Mouse (Mus musculus): ENCODE measurements around the gene Olfr488. TPM values are rescaled to one million over a fixed set of nuclear protein-coding genes. Genes with fewer than 3 reads are reported as not detected.
"Not testable (repeated sequence)": the region's sequence is repeated elsewhere in the genome, so short reads cannot be mapped to it uniquely, and the experiment has no call there.

Gene Olfr488
- polyA plus RNA-seq (2015; fragmentation: Nextera tagmentation; extraction: Ambion mirVana) = not detected in 2 replicates

GRCm38 (mm10) chr7:108258247-108258646 lies at the start of gene Olfr488:
Gene Olfr488, minus strand, starts transcription at chr7:108258347.
- H3K4me2 ChIP-seq = no peak within 1 kb of the TSS
- H3K4me1 ChIP-seq (replicated peaks) = no peaks in the 10 kb centered on the region
- no peak within 1 kb of the TSS for H3K9ac ChIP-seq
- ATAC-seq (ENCODE audit: low read depth) (no peak), DNase-seq (no peak)
- H3K4me3 ChIP-seq (replicated peaks) = no peak within 1 kb of the TSS
- H3K9me3 ChIP-seq (replicated peaks) = no peaks in the 10 kb centered on the region; the same call in 1 of the 2 replicates
- H3K36me3 ChIP-seq = no peaks in the 10 kb centered on the region
- H3K27ac ChIP-seq = no peak within 1 kb of the TSS
- H3K27me3 ChIP-seq = no peaks in the 10 kb centered on the region

DNA sequence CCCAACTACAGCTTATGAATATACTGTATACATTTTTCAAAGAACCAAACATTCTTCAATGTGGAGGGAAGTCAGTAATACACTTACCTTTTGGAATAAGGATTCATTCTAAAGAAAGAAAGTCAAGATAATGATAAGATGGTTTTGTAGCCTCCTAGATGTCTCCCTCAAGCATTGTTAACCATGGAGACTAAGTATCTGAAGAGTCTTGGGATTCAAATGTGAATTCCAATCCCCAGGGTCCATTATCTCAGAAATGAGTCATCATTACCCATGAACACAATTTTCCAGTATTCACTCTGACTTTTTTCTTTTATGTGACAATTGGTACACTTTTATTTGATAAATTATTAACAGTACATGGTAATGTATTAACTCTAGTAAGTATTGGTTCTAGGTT lies 30.7 kb upstream of the Olfr488 start, which contains the start of gene Olfr490:
Gene Olfr490, minus strand, starts transcription at position 101 of the 400 bp plus-strand sequence.
- ATAC-seq (ENCODE audit: low read depth) = no peak
- no peak within 1 kb of the TSS for H3K4me3 ChIP-seq (replicated peaks)
- H3K27me3 ChIP-seq = no peaks in the 10 kb centered on the region

GRCm38 (mm10) chr7:108233551-108233950 lies 24.6 kb downstream of the Olfr488 start:
- Histone ChIP-seq H3K36me3 (no peaks in the 10 kb centered on the region), H3K27me3 (no peaks in the 10 kb centered on the region), H3K27ac (no peak overlapping the region), H3K9ac (no peak overlapping the region), H3K9me3 (replicated peaks) (no peaks in the 10 kb centered on the region), H3K4me2 (no peak overlapping the region), H3K4me3 (replicated peaks) (no peak overlapping the region), H3K4me1 (replicated peaks) (no peaks in the 10 kb centered on the region)
- DNase-seq = no peak
- 50% methylated on average over 3 of the region's 3 CpGs for WGBS (ENCODE audit: insufficient replicate concordance)
- no peak for ATAC-seq (ENCODE audit: low read depth)

More for the DNA sequence above, 30.7 kb upstream of the Olfr488 start, which contains the start of gene Olfr490:
- Histone ChIP-seq H3K9me3 (replicated peaks) (no peaks in the 10 kb centered on the region; the same call in 1 of the 2 replicates), H3K4me1 (replicated peaks) (no peaks in the 10 kb centered on the region), H3K36me3 (no peaks in the 10 kb centered on the region), H3K9ac (no peak within 1 kb of the TSS), H3K27ac (no peak within 1 kb of the TSS), H3K4me2 (no peak within 1 kb of the TSS)
- no peak for DNase-seq

DNA sequence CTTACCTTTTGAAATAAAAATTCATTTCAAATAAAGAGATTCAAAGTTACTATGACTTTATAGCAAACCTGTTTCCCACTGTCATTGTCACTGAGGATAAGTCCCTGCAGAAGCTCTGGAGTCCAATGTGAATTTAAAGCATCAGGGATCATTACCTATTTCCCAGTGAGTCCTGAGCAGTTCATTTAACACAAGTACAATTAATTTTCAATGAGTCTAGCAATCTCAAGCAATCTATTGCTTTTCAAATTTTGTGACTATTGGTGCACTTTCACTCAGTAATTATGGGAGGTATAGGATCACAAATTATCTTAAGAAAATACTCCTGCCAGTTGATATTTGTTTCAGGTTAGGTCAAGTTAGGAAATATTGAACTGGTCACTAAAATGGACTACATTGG lies 43.6 kb downstream of the Olfr488 start, which contains the start of gene Olfr487:
Gene Olfr487, minus strand, starts transcription at position 101 of the 400 bp plus-strand sequence.
- H3K9me3 ChIP-seq (replicated peaks); H3K27me3 ChIP-seq; H3K36me3 ChIP-seq; H3K4me1 ChIP-seq (replicated peaks); H3K9ac ChIP-seq; H3K27ac ChIP-seq; ATAC-seq (ENCODE audit: low read depth); H3K4me3 ChIP-seq (replicated peaks); H3K4me2 ChIP-seq; DNase-seq: not testable (repeated sequence)

Other genes with a start within 250 kb of the Olfr488 start
- gene Olfr478, start 224.4 kb downstream of the Olfr488 start, polyA plus RNA-seq (2015; fragmentation: Nextera tagmentation; extraction: Ambion mirVana) = not detected in 2 replicates
- gene Olfr479, start 207.7 kb downstream of the Olfr488 start, polyA plus RNA-seq (2015; fragmentation: Nextera tagmentation; extraction: Ambion mirVana) = not detected in 2 replicates
- gene Olfr480, start 191.0 kb downstream of the Olfr488 start, polyA plus RNA-seq (2015; fragmentation: Nextera tagmentation; extraction: Ambion mirVana) = not detected in 2 replicates
- gene Olfr481, start 178.5 kb downstream of the Olfr488 start, polyA plus RNA-seq (2015; fragmentation: Nextera tagmentation; extraction: Ambion mirVana) = not detected in 2 replicates
- gene Olfr482, start 160.8 kb downstream of the Olfr488 start, polyA plus RNA-seq (2015; fragmentation: Nextera tagmentation; extraction: Ambion mirVana) = 0.06 TPM in 1 of 2 replicates, not detected in the other
- not detected in 2 replicates for gene Olfr483, start 157.5 kb downstream of the Olfr488 start, polyA plus RNA-seq (2015; fragmentation: Nextera tagmentation; extraction: Ambion mirVana)
- not detected in 2 replicates for gene Olfr484, start 130.9 kb downstream of the Olfr488 start, polyA plus RNA-seq (2015; fragmentation: Nextera tagmentation; extraction: Ambion mirVana)
- gene Olfr485, start 98.5 kb downstream of the Olfr488 start, polyA plus RNA-seq (2015; fragmentation: Nextera tagmentation; extraction: Ambion mirVana) = not detected in 2 replicates
- not detected in 2 replicates for gene Olfr486, start 85.6 kb downstream of the Olfr488 start, polyA plus RNA-seq (2015; fragmentation: Nextera tagmentation; extraction: Ambion mirVana)
- gene Olfr487, start 43.7 kb downstream of the Olfr488 start, polyA plus RNA-seq (2015; fragmentation: Nextera tagmentation; extraction: Ambion mirVana) = not detected in 2 replicates
- not detected in 2 replicates for gene Olfr490, start 30.6 kb upstream of the Olfr488 start, polyA plus RNA-seq (2015; fragmentation: Nextera tagmentation; extraction: Ambion mirVana)
- gene Olfr491, start 55.1 kb upstream of the Olfr488 start, polyA plus RNA-seq (2015; fragmentation: Nextera tagmentation; extraction: Ambion mirVana) = not detected in 2 replicates
- gene Olfr492, start 65.3 kb upstream of the Olfr488 start, polyA plus RNA-seq (2015; fragmentation: Nextera tagmentation; extraction: Ambion mirVana) = not detected in 2 replicates
- not detected in 2 replicates for gene Olfr493, start 88.6 kb upstream of the Olfr488 start, polyA plus RNA-seq (2015; fragmentation: Nextera tagmentation; extraction: Ambion mirVana)
- not detected in 2 replicates for gene Olfr494, start 107.0 kb upstream of the Olfr488 start, polyA plus RNA-seq (2015; fragmentation: Nextera tagmentation; extraction: Ambion mirVana)
- gene Olfr495, start 134.8 kb upstream of the Olfr488 start, polyA plus RNA-seq (2015; fragmentation: Nextera tagmentation; extraction: Ambion mirVana) = not detected in 2 replicates
- not detected in 2 replicates for gene Olfr497, start 162.1 kb upstream of the Olfr488 start, polyA plus RNA-seq (2015; fragmentation: Nextera tagmentation; extraction: Ambion mirVana)
- gene Olfr498, start 207.0 kb upstream of the Olfr488 start, polyA plus RNA-seq (2015; fragmentation: Nextera tagmentation; extraction: Ambion mirVana) = not detected in 2 replicates

Data from liver, embryonic 13.5 days (tissue).